Mouse (Mus musculus) urinary bladder, postnatal 10 days (tissue): ENCODE data around the gene Zscan26.
"Not testable (repeated sequence)": the region's sequence is repeated elsewhere in the genome, so short reads cannot be mapped to it uniquely, and the experiment has no call there.

Experiments
- DNase-seq: peaks from one replicate; pipeline ENCODE4 v3.0.0; 2022; ENCODE audit warnings: low spot score

Zscan26 gene

DNA sequence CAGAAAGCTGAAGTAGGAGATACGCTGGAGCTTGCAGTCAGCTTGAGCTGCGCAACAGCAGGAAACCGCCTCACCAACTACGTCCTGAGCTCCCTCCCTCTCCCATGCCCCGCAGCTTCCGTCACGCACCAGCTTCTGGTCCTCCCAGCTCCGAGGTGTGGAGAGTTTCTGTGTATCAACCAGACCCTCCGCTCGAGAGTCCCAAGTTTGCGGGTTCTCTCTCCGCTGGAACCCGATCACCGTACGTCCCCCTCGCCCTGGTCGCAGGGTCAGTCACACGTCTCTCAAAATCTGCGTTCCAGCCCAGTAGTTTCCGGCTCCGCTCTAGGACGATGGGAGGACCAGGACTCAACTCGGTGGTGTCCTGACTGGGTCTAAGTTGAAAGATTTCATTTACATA, at the start of gene Zscan26:
Zscan26 (minus strand) TSS at position 282 of the 400 bp plus-strand sequence.
- DNase-seq: peak; percentile 27

DNA sequence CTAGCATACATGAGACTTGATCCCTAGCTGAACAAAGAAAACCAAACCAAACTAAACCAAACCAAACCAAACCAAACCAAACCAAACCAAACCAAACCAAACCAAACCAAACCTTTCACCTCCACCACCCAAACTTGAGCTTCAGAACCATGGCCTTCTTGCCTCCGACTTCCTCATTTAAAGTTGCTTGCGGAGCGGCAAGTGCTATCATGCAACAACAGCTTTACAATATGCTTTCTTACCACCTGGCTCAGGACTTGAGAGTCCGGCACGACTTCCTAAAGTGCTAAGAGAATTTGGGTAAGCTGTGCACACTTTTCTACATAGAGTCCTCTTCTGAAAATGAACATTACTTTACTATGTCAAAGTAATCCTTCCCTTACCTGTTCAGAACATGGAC, 48.8 kb upstream of the Zscan26 start:
- no peak for DNase-seq

DNA sequence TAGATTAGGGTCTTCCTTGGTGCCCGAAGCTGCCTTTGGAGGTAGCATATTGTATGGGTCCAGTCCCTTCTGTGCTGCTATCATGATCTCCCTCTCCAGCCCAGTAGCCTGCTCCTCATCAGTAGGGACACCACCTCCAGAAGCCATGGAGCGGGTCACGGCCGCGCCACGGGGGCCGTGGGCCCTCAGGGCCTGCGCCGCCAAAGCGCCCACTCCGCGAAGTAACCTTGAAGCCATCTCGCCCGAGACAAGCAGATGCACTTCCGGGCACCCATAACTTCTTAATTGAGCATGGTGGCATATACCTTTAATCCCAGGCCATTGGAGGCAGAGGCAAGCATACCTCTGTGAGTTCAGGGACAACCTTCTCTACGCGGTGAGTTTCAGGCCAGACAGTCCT, 47.7 kb upstream of the Zscan26 start, which contains the start of gene Gm11273:
Gm11273 (minus strand) TSS at position 237 of the 400 bp plus-strand sequence.
- not testable (repeated sequence) for DNase-seq

DNA sequence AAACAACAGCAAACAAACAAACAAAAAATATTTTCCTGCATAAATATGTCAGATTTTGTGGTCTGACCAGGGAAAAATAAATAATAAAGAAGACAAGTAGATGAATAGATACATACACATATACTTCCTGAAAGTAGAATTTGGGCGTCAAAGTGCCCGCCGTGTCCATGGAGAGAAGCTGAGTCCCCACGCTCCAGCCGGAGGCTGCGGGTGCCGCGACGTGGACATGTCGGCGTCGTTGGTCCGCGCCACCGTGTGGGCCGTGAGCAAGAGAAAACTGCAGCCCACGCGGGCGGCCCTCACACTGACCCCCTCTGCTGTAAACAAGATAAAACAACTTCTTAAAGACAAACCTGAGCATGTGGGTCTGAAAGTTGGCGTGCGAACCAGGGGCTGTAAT, 41.5 kb upstream of the Zscan26 start, which contains the start of gene AK157302:
AK157302 (plus strand) TSS at position 144 of the 400 bp plus-strand sequence.
- DNase-seq: no peak

DNA sequence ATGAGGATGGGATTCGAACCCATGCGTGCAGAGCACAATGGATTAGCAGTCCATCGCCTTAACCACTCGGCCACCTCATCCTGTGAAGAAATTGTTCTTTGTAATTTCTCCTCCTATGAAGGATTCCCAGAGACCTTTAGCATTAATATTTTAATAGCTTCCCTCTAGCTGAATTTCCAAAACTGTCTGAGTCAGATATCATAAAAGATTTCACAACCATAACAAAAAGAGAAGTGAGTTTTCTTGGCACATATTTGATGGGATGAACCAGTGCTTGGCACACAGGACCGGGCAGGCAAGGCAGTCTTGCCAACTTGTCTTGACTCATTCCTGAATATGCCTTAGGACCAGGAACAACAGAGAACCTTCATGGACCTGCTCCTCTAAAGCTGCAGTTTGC, 39.3 kb upstream of the Zscan26 start:
- DNase-seq: no peak

DNA sequence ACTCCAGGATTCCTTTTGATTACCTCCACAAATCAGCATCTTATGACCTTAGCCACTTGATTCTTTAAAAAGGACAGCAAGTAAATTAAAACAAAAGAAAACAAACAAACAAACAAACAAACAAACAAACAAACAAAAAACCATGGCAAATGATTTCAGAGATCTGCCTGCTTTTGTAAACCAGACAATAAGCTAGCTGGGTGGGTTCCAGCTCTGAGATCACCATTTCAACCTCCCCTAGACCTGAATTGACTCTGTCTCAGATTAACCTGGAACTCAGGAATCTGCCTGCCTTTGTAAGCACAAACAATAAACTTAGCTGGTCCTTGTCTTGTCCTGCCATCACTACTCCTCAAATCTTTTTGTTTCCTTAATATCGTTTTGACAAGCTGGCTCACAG, 33.4 kb upstream of the Zscan26 start:
- DNase-seq: no peak

DNA sequence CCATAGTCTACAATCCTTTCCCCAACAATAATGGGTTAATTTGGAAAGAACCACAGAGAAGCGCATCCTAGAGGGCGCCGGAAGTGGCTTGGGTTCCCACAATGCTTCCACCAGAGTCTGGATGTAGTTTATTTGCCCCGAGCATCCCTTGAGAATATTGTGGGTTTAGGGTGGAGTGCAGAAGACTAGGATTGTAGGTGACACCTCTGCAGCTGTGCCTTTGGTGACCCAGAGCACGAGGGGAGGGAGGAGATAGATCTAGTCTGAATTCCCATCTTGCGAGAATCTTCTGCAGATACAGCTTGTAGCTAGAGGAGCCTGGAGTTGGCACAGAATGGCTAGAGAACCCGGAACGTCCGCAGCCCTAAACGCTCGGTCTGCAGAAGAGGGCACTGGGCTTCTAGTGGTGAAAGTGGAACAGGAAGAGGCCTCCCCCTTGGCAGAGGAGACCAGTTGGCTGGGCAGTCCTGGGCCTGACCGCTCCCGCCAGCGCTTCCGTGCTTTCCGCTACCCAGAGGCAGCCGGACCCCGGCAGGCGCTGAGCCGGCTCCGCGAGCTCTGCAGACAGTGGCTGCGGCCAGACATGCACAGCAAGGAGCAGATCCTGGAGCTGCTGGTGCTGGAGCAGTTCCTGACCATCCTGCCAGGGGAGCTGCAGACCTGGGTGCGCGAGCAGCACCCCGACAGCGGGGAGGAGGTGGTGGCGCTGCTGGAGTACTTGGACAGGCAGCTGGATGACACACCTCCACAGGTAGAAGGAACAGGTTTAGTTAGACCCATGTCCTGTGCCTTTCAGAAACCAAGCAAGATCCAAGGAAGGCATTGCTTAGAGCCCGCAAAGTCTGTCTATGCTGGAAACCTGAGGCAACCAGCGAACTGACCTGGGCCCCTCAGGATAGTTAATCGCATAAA, 25.5 kb upstream of the Zscan26 start, which contains the start of the genes Zkscan4 and Gm10065:
Zkscan4 (plus strand) TSS at position 149 of the 912 bp plus-strand sequence.
Gm10065 (minus strand) TSS at position 683 of the 912 bp plus-strand sequence.
- not testable (repeated sequence) for DNase-seq

DNA sequence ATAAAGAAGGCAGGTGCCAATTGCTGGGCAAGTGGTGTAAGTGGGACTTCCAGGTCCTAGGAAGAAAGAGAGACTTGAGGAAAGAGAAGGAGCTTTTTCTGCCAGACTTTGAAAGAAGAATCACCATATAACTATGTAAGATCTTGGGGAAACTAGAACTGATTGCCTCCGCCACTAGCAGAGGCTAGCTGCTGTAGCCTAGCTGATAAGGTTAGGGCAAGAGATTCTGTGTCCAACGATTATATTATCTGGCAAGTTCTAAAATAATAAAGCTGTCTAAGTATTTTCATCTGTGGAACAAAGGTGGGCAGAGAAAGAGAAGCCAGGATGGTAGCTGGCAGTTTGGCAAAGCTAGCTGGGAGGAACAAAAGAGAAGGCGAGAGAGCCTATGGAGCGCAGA, 18.9 kb upstream of the Zscan26 start:
- no peak for DNase-seq

DNA sequence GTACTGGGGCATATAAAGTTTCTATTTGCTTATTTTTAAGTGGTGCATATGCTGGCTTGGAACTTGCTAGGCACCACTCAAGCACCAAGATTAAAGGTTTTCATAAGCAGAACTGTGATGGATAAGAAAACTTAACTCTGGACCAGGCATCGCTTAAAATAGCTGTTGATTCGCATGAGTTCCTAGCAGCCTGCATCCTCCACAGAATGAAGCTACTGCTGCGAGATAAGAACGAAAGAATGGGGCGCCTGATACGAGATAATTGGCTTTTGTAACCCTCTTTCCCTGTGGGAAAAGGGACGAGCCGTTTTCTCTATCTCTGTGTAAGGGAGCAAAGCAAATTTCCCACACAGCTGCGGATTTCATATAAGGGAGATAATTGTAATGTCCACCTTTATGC, 15.6 kb upstream of the Zscan26 start:
- DNase-seq: no peak

DNA sequence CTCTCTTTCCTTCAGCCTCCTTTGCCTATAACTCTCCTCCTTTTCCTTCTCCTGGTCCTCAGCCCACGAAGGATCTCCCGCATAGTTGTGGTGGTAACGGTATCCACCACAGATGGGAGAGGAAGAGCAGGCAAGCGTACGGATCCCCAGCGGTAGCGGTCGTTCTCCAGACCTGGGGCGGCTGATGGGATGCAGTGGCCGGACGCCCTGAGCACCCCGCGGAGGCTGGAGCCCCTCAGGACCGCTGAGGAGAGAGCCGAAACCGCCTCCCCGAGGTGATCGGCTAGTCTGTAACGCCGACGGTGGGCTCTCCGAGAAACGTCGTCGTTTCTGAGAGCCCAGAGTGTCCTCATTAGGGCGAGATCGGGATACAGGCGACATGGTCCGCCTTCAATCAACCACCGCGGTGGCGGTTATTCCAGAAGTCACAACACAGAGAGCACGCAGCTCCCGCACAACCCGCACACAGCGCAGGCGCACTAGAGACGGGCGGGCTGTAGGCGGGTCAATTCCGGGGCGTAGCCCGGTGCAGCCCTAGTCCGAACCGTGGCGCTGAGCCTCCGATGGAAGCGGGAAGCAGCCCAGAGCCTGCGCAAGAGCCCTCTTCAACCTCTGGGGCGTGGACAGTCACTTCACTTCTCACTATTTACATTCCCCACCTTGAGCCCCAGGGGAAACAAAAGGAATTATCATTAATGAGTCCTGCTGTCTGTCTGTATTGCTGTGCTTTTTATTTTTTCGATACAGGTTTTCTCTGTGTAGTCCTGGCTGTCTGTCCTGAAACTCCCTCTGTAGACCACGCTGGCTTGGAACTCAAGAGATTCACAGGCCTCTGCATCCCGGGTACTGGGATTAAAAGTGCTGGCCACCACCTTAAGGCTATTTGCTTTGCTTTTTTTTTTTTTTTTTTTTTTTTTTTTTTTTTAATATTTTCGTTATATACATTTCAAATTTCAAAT, 14.8 kb upstream of the Zscan26 start, which contains the start of gene Nkapl:
Nkapl (minus strand) TSS at position 449 of the 959 bp plus-strand sequence.
- DNase-seq: peak; percentile 32

DNA sequence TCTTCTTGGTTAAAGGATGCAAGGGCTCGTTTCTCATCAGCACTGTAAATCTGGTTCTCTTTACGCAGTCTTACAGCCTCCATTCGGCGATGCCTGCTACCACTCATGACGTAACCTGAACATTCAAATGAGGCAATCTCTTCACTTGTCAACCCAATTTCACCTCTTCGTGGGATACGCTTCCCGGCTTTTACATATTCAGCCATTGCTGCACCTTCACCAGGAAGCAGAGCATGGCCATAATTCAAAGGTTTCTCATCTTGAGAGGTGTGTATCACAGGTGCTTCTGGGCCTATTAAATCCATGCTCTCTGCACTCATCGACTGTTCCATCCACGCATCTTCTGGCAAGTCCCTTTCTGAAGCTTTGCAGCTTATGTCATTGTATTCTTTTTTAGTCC, 13.8 kb upstream of the Zscan26 start:
- DNase-seq: no peak

DNA sequence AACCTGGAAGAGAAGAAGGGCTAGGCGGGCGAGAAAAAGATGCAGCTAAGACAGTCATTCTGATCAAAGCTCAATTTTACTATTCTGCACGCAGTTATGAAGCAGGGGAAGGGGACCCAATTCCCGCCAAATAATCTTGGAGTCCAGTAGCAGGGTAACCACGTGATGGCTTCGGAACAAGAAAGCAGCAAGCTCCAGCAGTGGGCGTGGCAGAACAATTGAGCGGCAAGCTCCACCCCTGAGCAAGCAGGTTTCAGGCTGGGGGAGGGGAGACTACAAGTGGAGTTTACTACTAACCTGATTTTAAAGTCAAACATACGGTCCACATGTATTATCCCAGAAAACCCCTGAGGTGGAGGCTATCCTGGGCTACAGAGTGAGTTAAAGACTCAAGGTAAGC, 9.0 kb upstream of the Zscan26 start:
- not testable (repeated sequence) for DNase-seq

DNA sequence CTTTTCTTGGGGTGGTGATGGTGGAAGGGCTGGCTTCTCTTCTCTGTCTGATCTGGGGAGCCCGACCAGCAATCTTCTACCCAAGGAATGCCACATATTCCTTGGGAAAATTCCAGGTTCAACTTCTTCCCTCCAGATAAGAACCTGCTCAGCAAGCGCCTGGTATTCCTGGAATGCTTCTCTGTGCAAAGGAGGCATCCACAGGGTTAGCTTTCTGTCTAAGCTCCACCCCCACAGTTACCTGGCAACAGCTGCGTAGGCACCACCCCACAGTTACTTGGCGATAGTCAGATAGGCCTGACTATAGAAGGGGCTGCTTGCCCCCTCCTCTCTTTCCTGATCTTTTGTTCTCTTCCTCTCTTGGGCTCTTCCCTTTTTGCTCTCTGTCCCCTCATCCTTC, 2.8 kb upstream of the Zscan26 start:
- DNase-seq: no peak

DNA sequence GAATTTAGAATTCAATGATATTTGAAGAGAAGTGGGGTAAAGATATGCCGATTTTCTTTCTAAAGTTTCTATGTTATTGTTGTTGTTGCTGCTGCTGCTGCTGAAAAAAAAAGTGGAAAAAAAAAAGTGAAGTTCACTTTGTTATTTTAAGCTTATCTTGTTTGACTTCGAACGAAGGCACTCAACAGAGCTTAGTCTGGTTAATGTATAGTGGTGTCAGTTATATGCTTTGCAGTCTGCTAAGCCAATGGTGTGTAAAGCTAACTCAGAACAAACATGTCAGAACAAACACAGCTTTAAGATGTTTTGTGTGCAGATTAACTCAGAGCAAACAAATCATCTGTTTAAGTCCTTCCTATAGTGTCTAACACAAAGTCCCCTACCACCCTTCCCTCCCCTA, 603 bp upstream of the Zscan26 start:
- no peak for DNase-seq

DNA sequence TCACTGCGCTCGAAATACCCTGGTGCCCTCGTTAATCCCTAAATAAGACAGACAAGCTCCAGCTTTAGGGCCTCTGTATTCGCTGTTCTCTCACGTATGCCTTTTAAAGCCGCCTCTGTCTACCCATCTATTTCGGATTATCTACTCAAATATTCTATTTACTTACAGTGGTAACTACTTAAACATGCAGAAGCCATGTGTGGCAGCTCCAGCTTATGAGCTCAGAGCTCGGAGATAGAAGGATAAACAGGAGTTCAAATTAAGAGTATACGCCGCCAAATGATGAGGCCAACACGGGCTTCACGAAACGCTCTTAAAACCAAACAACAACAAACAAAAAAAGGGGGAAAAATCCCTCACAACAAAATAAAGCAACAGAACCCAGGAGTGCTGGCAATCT, 488 bp downstream of the Zscan26 start:
- no peak for DNase-seq

DNA sequence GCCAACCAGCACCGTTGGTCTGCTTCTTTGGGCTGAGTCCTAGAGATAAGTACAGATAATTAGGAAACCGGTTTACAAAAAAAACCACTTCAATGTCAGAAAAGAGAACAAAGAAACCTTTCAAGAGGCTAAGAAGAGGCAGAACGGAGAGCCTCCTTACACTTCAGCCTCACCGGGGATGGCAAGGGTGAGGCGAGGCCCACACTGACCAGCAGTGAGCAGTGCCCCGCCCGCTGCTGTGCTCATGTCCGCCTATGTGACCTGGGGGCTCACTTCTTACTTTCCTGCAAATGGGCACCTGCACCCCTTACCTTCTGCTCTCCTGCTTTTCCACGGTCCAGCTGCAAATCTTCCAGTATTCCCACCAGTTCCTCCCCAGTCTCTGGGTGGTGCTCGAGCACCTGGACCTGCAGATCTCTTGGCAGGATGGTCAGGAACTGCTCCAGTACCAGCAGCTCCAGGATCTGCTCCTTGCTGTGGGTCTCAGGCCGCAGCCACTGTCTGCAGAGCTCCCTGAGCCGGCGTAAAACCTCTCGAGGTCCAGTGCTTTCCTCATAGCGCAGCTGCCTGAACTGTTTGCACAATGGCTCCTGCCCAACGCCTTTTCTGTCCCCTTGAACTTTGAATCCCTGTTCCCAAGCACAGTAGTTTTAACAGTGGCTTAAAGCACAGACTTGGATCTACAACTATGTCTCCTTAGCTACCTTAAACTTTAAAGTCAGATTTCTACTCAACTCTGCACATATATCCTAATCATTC, 5.5 kb downstream of the Zscan26 start:
- no peak for DNase-seq

DNA sequence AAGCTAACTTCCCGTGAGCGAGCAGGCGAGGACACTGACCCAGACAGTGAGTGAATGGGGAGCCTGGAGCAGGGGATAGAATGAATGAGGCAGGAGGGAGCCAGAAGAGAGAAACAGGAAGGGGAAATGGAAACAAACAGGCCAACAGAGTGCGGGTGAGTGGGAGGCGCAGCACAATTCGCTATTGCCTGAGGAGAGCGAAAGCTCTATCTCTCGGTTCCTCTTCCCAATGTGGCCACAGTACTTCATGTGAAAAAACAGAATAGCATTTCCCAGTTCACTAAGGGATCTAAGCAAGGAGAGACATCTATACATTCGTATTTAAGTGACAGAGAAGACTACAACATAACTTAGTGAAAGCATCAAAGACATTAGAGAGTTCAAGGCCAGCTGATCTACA, 6.7 kb downstream of the Zscan26 start:
- no peak for DNase-seq

DNA sequence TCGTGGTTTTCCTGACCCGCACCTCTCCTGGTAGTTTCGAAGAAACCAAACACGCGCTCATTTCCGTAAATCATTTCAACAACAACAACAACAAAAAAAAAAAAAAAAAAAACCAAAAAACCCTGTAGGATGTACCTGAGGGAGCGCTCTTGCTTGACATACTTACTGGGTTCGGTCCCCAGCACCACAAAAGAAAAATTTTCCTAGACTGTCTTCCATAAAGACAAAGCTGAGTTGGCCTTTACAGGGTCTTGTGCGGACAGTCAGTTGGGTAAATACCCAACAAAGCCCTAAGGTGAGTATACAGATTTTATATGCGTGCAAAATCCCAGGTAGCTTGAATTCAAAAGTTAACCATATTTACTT, 12.3 kb downstream of the Zscan26 start:
- no peak for DNase-seq

DNA sequence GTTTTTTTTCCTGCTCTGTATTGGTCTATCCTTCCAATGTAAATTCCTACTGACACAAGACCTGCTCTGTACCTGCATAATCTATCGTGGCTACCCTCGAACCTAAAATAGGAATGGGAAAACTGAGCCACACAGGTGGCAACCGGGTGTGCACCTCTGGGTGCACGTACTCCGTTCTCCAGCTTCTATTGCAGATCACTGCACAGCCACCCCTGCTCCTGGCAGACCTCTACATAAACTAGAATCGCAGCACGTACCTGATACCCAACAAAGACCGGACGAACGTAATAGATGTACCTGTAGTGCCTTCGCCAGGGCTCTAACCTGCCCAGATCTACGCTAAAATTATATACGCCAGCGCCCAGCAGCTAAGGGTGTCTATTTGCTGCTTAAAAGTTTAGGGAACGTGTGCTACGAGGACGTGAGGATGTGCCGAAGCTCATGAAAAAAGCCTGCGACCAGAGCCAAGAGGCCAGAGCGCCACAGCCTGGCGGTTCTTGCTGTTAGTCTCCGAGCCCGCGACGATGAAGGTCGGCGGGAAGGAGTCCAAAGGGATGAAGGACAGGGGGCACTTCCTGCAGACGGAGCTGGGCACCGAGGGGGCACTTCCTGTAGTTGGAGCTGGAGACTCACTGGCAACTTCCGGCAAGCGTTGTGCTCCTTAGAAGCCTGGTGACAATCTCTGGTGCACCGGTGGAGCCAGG, 12.9 kb downstream of the Zscan26 start, which contains the start of gene Pgbd1:
Pgbd1 (minus strand) TSS at position 556 of the 704 bp plus-strand sequence.
- DNase-seq: peak; percentile 14

DNA sequence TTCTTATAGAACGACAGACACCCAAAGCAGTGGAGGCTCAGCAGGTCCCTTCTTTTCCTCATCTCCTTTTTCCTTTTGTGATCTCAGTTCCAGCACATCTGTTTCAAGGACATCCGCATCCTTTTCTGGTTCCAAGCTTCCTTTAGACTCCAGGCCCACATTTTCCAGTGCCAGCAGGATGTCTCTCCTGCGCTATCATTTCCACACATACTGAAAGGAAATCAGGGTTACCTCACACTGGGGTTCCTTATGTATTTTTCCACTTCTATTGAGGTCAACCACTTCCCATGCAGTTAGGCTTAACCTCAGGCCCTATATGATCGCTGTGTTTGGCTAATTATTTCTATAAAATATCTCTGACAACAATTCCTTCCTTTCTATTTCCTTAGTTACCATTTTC, 18.1 kb downstream of the Zscan26 start:
- no peak for DNase-seq

DNA sequence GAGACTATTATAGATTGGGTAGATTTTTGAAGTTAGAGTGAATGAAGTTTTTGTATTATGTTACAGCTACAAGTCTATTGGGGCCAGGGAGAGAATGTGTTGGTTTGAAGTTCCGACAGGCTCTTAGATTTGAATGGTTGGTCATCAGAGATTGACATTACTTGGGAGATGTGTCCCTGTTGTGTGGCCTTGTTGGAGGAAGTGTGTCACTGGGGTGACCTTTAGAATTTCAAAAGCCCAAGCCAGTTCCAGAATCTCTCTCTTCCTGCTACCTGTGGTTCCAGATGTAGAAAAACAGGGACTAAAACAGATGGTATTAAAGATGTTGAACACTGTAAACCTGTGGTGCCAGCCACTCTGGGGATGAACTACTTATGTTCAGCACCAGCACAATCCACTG, 25.9 kb downstream of the Zscan26 start:
- no peak for DNase-seq
